Mouse (Mus musculus) adipocyte (in vitro differentiated cells): Measurements from ENCODE around the gene Dse.

Experiments
- DNase-seq: peaks from one replicate; pipeline ENCODE4 v3.0.0-alpha.2; 2016; ENCODE audit warnings: low spot score

The Dse gene

GRCm38 (mm10) chr10:34128391-34128790, 79.1 kb downstream of the Dse start:
- DNase-seq, result peak; percentile 99

GRCm38 (mm10) chr10:34127392-34128378, 79.8 kb downstream of the Dse start, which contains the start of gene Calhm6:
Gene Calhm6 (minus strand): TSS chr10:34127984.
- DNase-seq, result no peak

DNA sequence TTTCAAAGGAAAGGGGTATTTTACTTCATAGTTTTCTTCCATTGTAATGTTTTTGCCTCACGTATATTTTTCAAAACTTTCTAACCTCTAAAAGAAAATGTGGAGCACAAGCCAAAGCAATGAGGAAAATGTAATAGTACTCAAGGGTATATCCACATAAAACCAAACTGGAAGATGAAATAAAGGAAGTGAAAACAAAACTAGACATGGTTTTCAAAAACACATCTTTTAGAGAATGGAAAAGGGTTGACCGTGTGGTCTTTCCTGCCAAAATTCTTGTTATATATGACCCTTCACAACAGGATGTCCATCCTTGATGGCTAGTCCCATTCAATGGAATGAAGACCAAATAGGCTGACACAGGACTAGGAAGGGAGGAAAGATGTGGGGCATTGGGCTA, 89.1 kb downstream of the Dse start:
- DNase-seq, result no peak

GRCm38 (mm10) chr10:34117770-34118169, 89.7 kb downstream of the Dse start:
- DNase-seq, result no peak

- DNase-seq, result peak; percentile 28
Measured at GRCm38 (mm10) chr10:34117131-34117530, 90.4 kb downstream of the Dse start.

GRCm38 (mm10) chr10:34111964-34112738, 95.4 kb downstream of the Dse start:
- DNase-seq, result peak; percentile 14

- DNase-seq, result no peak
Measured at GRCm38 (mm10) chr10:34110863-34111465, 96.6 kb downstream of the Dse start.
